Mouse (Mus musculus) embryonic fibroblast, embryonic 13.5 days (primary cell): ENCODE results near the gene Sgip1.

Experiments used
- CTCF ChIP-seq: IDR thresholded peaks from 2 replicates; pipeline ENCODE4 v1.5.1; 2011; ENCODE audit warnings: mild to moderate bottlenecking, control low read depth, low read length, moderate library complexity, borderline replicate concordance; ENCODE audit not compliant: insufficient read depth
- POLR2A ChIP-seq: IDR thresholded peaks from 2 replicates; pipeline ENCODE4 v1.6.1; 2011; ENCODE audit warnings: low read depth, mild to moderate bottlenecking, control low read depth, low read length, moderate library complexity

GRCm38 (mm10) chr4:102986917-102987316 is 245.8 kb downstream of the Sgip1 start:
- TF ChIP-seq CTCF = peak; percentile 37; the same call in 1 of the 2 replicates
- no peak for TF ChIP-seq POLR2A
